Mouse (Mus musculus) kidney, adult 2 months (tissue): ENCODE results near the gene Mecom.

Experiments used
- CTCF ChIP-seq: fragments of 200-500 bp; conservative IDR thresholded peaks from 2 replicates; pipeline ENCODE4 v1.5.1; 2011; ENCODE audit warnings: low read depth, mild to moderate bottlenecking, control low read depth, low read length, moderate library complexity, mixed read lengths; ENCODE audit not compliant: insufficient read depth, insufficient read length
- POLR2A ChIP-seq: fragments of 200-500 bp; IDR thresholded peaks from one replicate; pipeline ENCODE4 v1.6.1; 2011; ENCODE audit warnings: low read depth, low read length, control low read depth

GRCm38 (mm10) chr3:30135857-30136256, 412.0 kb downstream of the Mecom start:
- TF ChIP-seq CTCF (no peak), POLR2A (no peak)
